Mouse (Mus musculus) forebrain, embryonic 11.5 days (tissue): Measurements from ENCODE around the gene Sema6d. TPM values are rescaled to one million over a fixed set of nuclear protein-coding genes. Genes with fewer than 3 reads are reported as not detected.
A peak's percentile ranks its signal among the peaks of the same experiment; 100 is the strongest.

Source experiments
- ATAC-seq: fragments of 200-750 bp; cut with Nextera tagmentation; replicated peaks from 2 replicates; pipeline ENCODE4 v1.8.0; 2017; ENCODE audit warnings: moderate TSS enrichment; ENCODE audit not compliant: low FRiP score
- DNase-seq: peaks from one replicate; pipeline ENCODE4 v3.0.0-alpha.2; 2017; ENCODE audit warnings: low spot score
- H3K27ac ChIP-seq: fragments of 300-500 bp; sonication (generic); 2 replicates; pipeline ENCODE4 v1.5.1; 2014; ENCODE audit warnings: low read depth, low read length
- H3K27me3 ChIP-seq: fragments of 300-500 bp; sonication (generic); 2 replicates; pipeline ENCODE4 v1.6.1; 2014; ENCODE audit warnings: mild to moderate bottlenecking, low read length, mixed read lengths; ENCODE audit not compliant: control insufficient read depth, insufficient read depth
- H3K36me3 ChIP-seq: fragments of 300-500 bp; sonication (generic); 2 replicates; pipeline ENCODE4 v1.6.1; 2014; ENCODE audit warnings: mild to moderate bottlenecking, low read length, moderate library complexity, mixed read lengths; ENCODE audit not compliant: control insufficient read depth, insufficient read depth
- H3K4me1 ChIP-seq: fragments of 300-500 bp; sonication (generic); replicated peaks from 2 replicates; pipeline ENCODE4 v1.6.1; 2014; ENCODE audit warnings: low read length, mixed read lengths; ENCODE audit not compliant: control insufficient read depth, insufficient read depth
- H3K4me2 ChIP-seq: fragments of 300-500 bp; sonication (generic); 2 replicates; pipeline ENCODE4 v1.6.1; 2014; ENCODE audit warnings: low read depth, mild to moderate bottlenecking, low read length, moderate library complexity, mixed read lengths; ENCODE audit not compliant: severe bottlenecking
- H3K4me3 ChIP-seq: fragments of 300-500 bp; sonication (generic); 2 replicates; pipeline ENCODE4 v1.5.1; 2014; ENCODE audit warnings: low read depth, low read length
- H3K9ac ChIP-seq: fragments of 300-500 bp; sonication (generic); 2 replicates; pipeline ENCODE4 v1.6.1; 2014; ENCODE audit warnings: low read length
- H3K9me3 ChIP-seq: fragments of 300-500 bp; sonication (generic); 2 replicates; pipeline ENCODE4 v1.6.1; 2016; ENCODE audit warnings: low read length, mixed read lengths; ENCODE audit not compliant: control insufficient read depth
- WGBS: fragments of 180-500 bp; shearing (Covaris S2); extraction: QIAGEN DNeasy Blood & Tissue Kit; methylation state at CpG from one replicate; pipeline ENCODE4 v1.1.7; 2014; 5-methylcytosine and 5-hydroxymethylcytosine counted together
- polyA plus RNA-seq: library from polyadenylated mRNA; unstranded; fragments of >200 nt; fragmentation: Nextera tagmentation; extraction: Ambion mirVana; gene quantifications from 2 replicates; pipeline ENCODE4 v1.2.1, GENCODE M21; 2014

Gene Sema6d
- polyA plus RNA-seq, 1 experiment from 2014 or later = 9.8 TPM

DNA sequence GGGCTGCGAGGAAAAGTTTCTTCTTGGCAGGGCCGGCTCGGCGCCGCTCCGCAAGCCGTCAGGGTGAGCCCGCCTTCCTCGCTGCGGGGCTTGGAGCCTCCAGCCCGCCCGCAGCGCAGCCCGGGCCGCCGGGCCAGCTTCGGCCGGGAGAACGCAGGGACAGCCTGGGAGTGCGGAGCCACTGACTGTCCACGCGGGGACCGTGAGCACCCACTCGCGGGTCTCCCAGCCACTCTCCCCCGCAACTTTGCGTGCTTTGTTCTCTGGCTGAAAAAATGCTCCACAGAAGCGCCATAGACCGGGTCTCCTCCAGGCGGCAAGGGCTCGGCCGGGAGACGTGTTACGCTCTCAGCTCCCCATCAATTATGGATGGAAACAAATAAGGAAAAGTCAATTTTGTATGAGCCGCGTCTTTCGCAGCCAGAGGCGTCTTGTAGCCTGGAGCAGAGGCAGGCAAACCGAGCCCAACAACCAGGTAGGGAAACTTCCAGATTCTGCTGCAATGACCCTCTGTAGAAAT lies 520.9 kb downstream of the Sema6d start:
- Histone ChIP-seq H3K4me1 (0 out of 2 replicates have a peak, but pooled peaks cover 2% of the 10 kb centered on the region), H3K27me3 (peaks cover 8% of the 10 kb centered on the region), H3K9me3 (no peaks in the 10 kb centered on the region), H3K36me3 (no peaks in the 10 kb centered on the region), H3K9ac (peak overlapping the region; percentile 68), H3K27ac (no peak overlapping the region), H3K4me2 (peak overlapping the region; percentile 98), H3K4me3 (peak overlapping the region; percentile 70)
- DNase-seq (peak; percentile 81), ATAC-seq (peak; percentile 75)
- 0% methylated on average over 39 of the region's 39 CpGs for WGBS

GRCm38 (mm10) chr2:124611226-124611625 lies 521.5 kb downstream of the Sema6d start:
- Histone ChIP-seq H3K4me1 (0 out of 2 replicates have a peak, but pooled peaks cover 2% of the 10 kb centered on the region), H3K4me2 (peak overlapping the region; percentile 98), H3K27ac (no peak overlapping the region), H3K27me3 (peaks cover 8% of the 10 kb centered on the region), H3K9ac (peak overlapping the region; percentile 68), H3K4me3 (peak overlapping the region; percentile 70), H3K36me3 (no peaks in the 10 kb centered on the region), H3K9me3 (no peaks in the 10 kb centered on the region)
- WGBS = 26% methylated on average over 13 of the region's 13 CpGs
- no peak for DNase-seq
- ATAC-seq = no peak

DNA sequence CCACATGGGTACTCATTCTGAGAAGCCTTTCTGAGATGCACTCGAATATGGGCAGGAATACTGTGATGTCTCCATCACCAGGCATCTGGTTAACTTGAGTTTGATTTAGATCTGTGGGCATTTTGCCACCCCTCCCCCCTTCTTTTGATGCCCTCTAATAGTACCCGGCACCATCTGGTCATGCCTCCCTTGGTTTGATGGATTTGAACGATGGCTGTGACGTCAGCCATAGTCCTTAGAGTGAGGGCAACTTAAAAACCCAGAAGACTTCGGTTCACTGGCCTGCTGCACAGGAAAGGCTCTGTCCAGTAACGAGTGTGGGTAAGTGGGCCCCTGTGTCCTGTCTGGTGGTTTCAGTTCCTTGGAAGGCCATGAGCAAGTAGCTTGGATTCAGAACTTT lies 522.5 kb downstream of the Sema6d start:
- H3K9ac ChIP-seq = no peak overlapping the region
- H3K4me1 ChIP-seq = 0 out of 2 replicates have a peak, but pooled peaks cover 2% of the 10 kb centered on the region
- no peaks in the 10 kb centered on the region for H3K9me3 ChIP-seq
- no peak overlapping the region for H3K27ac ChIP-seq
- H3K27me3 ChIP-seq = peaks cover 8% of the 10 kb centered on the region
- ATAC-seq (no peak), DNase-seq (no peak)
- no peak overlapping the region for H3K4me2 ChIP-seq
- no peaks in the 10 kb centered on the region for H3K36me3 ChIP-seq
- 50% methylated on average over 6 of the region's 6 CpGs for WGBS
- H3K4me3 ChIP-seq = no peak overlapping the region; the same call in 1 of the 2 replicates

DNA sequence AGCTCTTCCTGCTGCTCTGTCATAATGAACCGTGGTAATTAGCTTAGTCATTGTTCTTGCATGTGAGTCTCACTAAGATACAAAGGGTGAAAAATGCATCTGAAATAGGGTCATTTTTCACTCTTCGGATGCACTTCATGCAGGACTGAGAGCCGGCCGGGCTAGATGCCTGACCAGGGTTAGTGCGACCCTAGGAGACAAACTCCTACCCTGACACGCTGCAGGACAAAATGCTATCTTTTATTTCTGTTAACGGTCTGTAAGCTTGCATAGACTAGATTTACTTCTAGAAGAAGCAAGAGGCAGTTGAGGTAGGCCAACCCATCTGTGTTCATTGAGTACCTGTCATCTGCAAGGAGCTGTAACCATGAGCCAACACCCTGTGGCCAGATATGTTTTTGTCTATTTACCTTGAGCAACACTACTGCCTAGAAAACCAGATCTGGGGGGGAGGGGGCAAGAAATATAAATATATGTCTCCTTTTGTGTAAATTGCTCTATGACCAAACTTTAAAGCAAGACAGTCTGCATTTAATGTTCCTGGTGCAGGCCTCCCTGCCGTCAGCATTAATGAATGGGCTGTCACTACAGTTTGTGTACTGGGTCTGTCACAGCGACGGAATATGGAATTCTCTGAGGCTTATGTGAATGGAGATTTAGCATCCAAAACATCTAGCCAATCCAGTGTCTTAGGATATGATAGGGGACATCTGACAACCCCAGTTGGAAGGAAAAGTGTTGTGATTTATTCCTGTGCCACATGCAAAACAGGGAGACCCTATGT lies 523.1 kb downstream of the Sema6d start:
- no peak for ATAC-seq
- Histone ChIP-seq H3K36me3 (no peaks in the 10 kb centered on the region), H3K4me1 (0 out of 2 replicates have a peak, but pooled peaks cover 2% of the 10 kb centered on the region), H3K4me2 (0 out of 2 replicates have a peak overlapping the region, but pooled peaks have one; percentile 18), H3K4me3 (no peak overlapping the region), H3K27me3 (peaks cover 5% of the 10 kb centered on the region), H3K27ac (no peak overlapping the region), H3K9ac (no peak overlapping the region), H3K9me3 (no peaks in the 10 kb centered on the region)
- no peak for DNase-seq
- 60% methylated on average over 10 of the region's 10 CpGs for WGBS

GRCm38 (mm10) chr2:124613671-124614210 lies 524.0 kb downstream of the Sema6d start:
- DNase-seq (no peak), ATAC-seq (no peak)
- no peak overlapping the region for H3K4me2 ChIP-seq
- 68% methylated on average over 3 of the region's 3 CpGs for WGBS
- H3K4me1 ChIP-seq = 0 out of 2 replicates have a peak, but pooled peaks cover 2% of the 10 kb centered on the region
- H3K9me3 ChIP-seq = no peaks in the 10 kb centered on the region
- no peak overlapping the region for H3K4me3 ChIP-seq
- H3K9ac ChIP-seq = no peak overlapping the region
- no peak overlapping the region for H3K27ac ChIP-seq
- H3K36me3 ChIP-seq = no peaks in the 10 kb centered on the region
- H3K27me3 ChIP-seq = peaks cover 5% of the 10 kb centered on the region

- no peak overlapping the region for H3K27ac ChIP-seq
- DNase-seq (no peak), ATAC-seq (no peak)
- no peaks in the 10 kb centered on the region for H3K9me3 ChIP-seq
- H3K4me2 ChIP-seq = no peak overlapping the region
- peaks cover 5% of the 10 kb centered on the region; the same call in 1 of the 2 replicates for H3K27me3 ChIP-seq
- no peak overlapping the region for H3K9ac ChIP-seq
- H3K4me1 ChIP-seq = no peaks in the 10 kb centered on the region
- H3K4me3 ChIP-seq = no peak overlapping the region
- WGBS = 82% methylated on average over 4 of the region's 4 CpGs
- H3K36me3 ChIP-seq = no peaks in the 10 kb centered on the region
These were observed 527.0 kb downstream of the Sema6d start for GRCm38 (mm10) chr2:124616746-124617145.

- no peaks in the 10 kb centered on the region for H3K4me1 ChIP-seq
- WGBS = 81% methylated on average over 9 of the region's 9 CpGs
- H3K27ac ChIP-seq = no peak overlapping the region
- no peak overlapping the region for H3K9ac ChIP-seq
- ATAC-seq = no peak
- no peaks in the 10 kb centered on the region for H3K9me3 ChIP-seq
- no peak for DNase-seq
- no peaks in the 10 kb centered on the region for H3K36me3 ChIP-seq
- no peak overlapping the region for H3K4me2 ChIP-seq
- no peak overlapping the region for H3K4me3 ChIP-seq
- no peaks in the 10 kb centered on the region for H3K27me3 ChIP-seq
These were observed 527.7 kb downstream of the Sema6d start for GRCm38 (mm10) chr2:124617440-124617839.

DNA sequence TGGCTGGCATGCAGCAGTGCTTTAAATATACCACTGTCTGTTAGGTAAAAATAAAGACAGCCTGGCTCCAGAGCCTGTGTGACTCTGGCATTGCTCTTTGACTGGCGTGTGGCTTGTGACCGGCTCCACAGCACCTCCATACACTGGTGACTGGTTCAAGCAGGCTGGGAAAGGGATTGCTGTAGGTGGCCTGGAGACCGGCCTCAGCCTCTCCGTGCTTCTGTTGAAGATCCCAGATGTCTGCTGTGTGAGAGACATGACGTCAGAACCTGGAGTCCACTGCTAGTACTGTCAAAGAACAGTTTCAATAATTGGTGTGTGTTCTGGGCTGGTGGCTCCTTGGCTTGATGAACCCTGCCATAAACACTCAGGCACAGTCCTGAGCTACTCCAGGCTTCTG lies 528.3 kb downstream of the Sema6d start:
- H3K9ac ChIP-seq = no peak overlapping the region
- no peaks in the 10 kb centered on the region for H3K4me1 ChIP-seq
- no peaks in the 10 kb centered on the region for H3K36me3 ChIP-seq
- no peak overlapping the region for H3K4me2 ChIP-seq
- no peak overlapping the region for H3K4me3 ChIP-seq
- no peaks in the 10 kb centered on the region for H3K27me3 ChIP-seq
- H3K9me3 ChIP-seq = no peaks in the 10 kb centered on the region
- no peak overlapping the region for H3K27ac ChIP-seq
- 87% methylated on average over 5 of the region's 5 CpGs for WGBS
- ATAC-seq (no peak), DNase-seq (no peak)
